Mouse (Mus musculus): ENCODE data around the gene Ssna1.
A peak's percentile ranks its signal among the peaks of the same experiment; 100 is the strongest.

Gene Ssna1

DNA sequence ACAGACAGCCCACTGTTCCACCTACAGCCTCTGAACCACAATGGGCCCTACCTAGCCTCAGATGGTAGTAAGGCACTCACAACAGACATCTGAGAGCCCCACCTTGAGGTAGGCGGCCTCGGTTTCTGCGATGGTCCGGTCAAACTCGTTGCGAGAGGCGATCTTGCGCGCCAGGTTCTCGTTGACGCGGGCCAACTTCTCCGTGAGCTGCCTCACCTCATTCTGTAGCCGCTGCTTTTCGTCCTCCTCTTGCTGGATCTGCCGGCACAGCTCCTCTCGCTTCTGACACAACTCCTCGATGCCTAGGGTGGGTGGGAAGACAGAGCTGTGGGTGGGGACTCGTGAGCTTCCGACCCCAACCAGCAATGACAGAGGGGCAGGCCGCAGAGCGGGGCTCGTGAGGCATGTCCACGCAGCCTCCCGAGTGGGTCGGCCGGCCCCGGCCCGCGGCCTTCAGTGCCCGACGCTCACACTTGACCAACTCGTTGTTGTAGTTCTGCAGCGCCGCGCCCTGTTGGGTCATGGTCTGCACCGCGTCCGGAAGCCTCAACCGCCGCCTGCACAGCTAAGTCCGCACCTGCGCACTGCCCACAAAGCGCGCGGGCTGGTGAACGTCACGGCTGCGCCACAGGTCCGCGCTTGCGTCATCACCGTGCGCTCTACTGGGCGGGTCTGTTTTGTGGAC, at the start of gene Ssna1, which contains the start of gene Anapc2:
Gene Ssna1, minus strand, starts transcription at position 612 of the 685 bp plus-strand sequence.
Gene Anapc2, plus strand, starts transcription at position 652 of the 685 bp plus-strand sequence.
- DNase-seq (ENCODE audit: low spot score in 2 of 2) = peak; percentile 90 to 98

DNA sequence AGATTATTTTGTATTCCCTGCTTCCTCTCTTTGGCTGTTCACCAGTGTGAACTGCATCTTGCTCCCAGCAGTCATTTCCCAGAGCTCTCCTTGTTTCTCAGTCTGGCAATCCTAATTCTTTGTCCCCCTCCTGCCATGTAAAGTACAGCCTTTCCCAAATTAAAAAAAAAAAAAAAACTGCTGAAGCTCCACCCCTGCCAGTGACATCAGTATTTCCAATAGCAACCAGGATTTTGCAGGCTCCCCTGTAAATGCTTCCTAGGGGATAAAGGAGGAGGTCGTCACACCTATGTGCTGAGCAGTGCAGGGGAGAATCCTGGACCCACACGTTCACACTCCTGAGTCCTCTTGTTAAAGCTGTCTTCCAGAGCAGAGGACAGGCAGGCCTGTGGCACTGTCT, 47.8 kb upstream of the Ssna1 start:
- DNase-seq (ENCODE audit: low spot score in 2 of 2) = no peak

DNA sequence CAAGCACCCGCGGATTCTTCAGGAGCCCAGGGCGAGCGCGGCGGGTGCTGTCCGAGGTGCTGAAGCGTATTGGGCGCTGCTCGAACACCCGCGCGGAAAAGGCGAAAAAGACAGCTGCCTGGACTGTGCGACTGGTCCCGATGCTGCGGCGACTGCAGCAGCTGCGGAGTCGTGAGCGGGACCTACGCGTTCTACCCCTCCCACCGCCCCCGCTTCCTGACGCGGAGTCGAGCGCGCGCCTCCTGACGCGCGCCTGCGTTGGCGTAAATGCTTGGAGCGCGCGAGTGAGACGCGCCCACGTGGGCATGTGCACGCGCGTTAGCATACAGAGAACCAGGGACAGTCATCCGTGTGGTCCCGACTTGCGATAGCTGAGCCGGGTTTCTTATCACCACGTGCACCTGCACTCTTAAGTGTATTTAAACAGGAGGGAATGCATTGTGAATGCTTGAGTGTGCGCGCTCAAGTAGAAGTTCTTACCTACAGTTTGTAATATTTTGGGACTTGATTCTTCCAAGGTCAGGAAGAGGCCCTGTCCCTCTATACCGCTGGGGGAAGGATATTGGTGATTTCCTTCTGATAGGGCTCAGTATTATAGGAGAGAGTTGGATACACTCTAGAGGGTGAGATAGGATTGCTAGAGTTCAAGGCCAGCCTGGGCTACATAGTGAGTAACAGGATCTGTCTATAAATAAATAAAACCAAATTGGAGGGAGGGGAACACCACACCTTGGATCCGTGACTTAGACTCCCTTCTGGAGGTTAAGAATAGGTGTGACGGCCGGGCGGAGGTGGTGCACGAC, 46.9 kb upstream of the Ssna1 start, which contains the start of gene Grin1:
Gene Grin1, minus strand, starts transcription at position 217 of the 803 bp plus-strand sequence.
- peak; percentile 80 to 92 for DNase-seq (ENCODE audit: low spot score in 2 of 2)

DNA sequence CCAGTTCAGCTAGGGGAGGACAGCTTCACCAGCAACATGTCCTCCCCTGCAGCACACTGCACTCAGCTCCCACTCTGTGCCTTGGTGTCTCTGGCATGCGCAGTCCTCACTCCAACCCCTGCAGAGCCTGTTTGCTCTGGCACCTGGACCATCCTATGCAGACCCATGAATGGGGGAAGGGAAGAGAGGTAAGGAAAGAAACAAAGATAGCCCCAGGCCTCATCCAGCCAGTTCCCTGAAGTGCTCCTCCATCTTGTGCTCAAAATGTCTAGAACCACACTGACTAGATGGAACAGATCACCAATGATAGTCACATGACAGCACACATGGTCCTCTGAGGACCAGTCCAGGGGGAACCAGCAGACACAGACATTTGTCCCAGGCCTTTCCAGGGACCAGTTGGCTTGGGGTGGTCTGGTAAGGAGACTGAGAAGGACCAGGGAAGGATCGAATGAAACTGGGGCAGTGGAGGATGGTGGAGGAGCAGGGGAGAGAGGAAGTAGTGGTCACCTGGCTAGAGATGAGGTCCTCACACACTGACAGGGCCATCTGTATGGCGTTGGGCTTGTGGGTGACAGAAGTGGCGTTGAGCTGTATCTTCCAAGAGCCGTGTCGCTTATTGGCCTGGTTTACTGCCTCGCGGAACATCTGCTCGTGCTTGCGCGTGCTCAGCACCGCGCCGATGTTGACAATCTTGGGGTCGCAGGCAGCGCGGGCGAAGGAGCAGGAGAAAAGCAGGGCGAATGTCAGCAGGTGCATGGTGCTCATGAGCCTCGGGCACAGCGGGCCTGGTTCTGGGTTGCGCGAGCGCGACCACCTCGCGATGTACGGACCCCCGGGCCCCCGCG, 46.1 kb upstream of the Ssna1 start:
- DNase-seq (ENCODE audit: low spot score in 2 of 2) = peak in 1 of 2 experiments; percentile 64

DNA sequence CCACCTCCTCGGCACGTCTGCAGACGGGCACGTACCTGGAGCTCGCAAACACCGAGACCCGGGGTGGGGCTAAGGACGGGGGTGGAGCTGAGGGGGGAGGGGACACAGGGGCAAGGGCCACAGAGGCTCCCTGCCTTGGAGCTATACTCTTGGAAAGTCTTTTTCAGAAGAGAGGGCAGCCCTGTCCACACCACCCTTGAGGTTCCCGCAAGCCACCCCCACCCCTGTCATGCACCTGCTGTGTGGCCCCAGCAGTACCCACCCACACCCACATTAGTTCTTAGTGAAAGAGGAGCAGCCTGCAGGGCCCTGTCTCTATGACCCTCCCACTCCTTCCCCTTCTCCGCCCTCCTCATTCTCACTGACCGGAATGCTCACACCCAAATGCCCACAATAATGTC, 39.3 kb upstream of the Ssna1 start:
- no peak for DNase-seq (ENCODE audit: low spot score in 2 of 2)

DNA sequence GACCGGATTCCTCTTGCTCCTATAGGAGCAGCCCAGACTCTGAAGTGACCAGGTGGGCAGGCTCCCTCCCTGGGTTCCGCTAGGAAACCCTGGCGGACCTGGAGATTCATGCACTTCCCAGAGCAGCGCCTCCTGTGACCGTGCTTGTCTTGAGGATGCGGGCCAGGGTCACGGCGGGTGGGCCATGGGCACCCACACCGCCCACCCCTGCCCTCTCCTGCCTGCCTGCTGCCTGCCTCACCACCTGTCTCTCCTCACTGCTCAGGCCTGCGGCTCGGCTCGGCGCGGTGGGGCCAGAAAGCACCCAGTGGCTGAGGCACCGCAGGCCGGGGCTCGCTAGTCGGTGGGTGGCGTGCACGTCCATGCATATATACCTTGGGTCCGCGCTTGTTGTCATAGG, 38.7 kb upstream of the Ssna1 start:
- no peak for DNase-seq (ENCODE audit: low spot score in 2 of 2)

DNA sequence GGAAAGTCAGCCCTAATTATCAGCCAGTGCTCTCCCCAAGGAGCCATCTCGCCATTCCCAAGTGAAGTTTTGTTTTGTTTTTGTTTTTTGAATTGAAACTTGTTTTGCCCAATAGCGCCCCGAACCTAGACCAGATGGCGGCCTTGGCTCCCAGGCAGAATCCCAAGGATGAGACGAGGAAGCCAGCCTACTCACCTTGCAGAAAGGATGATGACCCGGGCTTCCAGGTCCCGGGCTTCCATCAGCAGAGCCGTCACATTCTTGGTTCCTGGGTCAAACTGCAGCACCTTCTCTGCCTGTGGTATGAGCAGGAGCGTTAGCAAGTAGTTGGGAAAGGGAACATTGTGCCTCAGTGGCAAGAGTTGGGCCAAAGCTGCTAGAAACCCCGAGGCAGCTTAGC, 37.9 kb upstream of the Ssna1 start:
- no peak for DNase-seq (ENCODE audit: low spot score in 2 of 2)

DNA sequence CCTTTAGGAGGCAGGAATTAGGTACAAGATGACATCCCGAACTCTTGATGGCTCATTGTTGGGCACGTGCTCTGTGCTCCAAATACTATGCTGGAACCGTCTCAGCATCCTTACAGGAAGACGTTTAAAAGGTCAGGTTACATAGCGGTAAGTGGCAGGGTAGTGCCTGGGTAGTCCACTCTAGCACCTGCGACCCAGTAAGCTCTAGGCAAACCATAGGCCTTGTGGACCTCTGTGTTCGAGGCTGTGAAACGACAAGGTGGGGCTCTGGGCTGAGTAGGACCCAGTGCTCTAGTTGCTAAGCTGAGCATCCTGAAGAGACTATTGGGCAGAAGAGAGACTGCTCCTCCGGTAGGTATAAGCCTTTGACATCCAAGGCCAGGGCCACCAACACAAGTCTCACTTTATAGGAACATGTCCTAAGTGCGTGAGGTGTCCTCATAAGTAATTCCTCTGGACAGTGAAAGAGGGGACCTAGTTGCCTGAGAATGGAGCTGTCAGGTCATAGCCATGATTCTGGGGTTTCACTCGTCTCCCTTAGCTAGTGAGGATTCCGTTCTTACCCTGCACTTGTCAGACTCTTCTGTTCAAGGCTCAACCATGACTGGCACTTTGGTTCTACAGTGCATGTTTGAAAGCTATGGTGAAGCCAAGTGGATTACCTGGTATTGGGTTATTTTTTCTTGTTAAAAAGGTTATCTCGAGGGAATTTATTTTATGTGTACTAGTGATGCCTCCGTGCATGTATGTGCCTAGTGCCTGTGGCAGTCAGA, 33.5 kb upstream of the Ssna1 start:
- no peak for DNase-seq (ENCODE audit: low spot score in 2 of 2)

DNA sequence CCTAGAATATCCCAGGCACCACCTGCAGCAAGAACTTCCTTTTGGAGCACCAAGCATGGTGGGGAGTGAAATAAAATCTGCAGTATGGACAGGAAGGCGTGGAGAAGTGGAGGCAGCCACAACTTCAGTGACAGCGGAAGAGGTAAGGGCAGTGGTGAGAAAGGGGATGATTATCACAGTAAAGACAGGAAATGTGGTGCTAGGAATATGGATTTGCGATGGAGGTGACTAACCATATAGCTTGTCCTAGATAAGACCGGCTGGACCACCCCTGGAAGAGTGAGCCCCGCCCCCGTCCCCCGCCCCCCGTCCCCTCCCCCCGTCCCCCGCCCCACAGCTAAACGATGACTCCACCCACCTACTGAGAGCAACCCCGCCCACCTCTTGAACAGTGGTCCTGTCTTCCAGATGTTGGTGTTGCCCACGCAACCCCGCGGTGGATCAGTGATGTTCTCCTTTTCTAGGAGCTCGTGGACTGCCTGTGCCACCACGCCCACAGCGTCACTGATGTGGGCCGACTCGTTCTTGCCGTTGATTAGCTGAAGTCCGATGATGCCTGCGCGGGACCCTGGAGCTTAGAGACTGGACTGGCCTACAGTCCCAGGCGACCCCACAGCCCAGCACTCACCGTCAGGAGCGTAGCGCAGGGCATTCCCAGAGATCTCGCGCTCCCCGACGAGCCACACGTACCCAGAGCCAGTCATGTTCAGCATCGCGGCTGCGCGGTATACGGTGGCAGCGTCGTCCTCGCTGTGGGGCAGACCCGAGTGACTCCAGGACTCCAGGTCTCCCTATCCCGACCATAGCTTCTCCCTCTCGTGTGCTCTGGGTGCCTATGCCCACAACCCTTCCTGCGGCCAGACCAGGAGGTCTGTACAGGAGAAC, 32.7 kb upstream of the Ssna1 start:
- DNase-seq (ENCODE audit: low spot score in 2 of 2) = no peak

DNA sequence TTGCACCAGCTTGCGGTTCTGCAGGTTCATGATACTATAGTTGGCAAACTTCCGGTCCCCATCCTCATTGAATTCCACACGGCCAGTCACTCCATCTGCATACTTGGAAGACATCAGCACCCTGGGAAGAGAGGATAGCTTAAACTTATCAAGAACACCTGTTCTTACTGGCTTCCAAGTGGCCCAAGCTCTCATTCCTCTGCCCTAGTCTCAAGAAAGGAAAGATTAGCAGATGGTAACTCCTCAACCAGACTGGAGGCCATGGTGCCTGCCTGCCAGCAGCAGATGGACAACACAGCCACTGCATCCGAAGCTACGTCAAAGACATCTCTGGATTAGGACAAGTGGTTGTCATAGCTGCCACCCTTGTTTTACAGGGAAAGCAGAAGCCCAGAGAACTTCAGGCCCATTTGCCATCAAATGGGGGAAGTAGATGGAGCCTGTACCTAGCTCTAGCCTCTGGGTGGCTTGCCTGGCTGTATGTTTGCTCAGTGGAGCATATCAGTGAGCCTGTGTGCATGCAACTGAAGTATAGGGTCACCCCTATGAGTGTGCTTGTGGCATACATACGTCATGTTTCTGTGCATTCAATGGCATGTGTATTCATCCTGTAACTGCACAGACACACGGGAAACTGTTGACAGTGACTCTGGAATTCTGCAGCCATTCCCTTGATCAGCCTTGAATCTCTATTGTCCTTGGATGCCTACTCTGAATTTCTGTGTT, 31.9 kb upstream of the Ssna1 start:
- no peak for DNase-seq (ENCODE audit: low spot score in 2 of 2)

DNA sequence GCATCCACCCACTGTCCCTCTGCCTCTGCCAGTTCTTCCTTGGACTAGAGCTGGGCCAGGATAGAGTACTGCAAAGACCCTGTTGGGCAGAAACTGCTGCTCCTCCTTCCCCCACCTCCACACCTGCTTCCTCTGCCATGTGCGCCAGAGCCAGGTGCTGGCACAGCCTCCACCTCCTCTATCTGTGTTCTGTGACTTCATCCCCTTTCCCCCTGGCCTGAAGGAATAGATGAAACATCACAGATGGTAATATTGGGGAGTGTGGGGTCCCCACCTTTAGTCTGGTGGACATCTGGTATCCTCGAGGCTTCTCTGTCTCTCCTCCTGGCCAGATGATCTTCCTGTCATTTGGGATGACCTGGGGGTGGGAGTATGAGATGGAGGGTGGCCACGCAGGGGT, 31.2 kb upstream of the Ssna1 start:
- DNase-seq (ENCODE audit: low spot score in 2 of 2) = no peak

DNA sequence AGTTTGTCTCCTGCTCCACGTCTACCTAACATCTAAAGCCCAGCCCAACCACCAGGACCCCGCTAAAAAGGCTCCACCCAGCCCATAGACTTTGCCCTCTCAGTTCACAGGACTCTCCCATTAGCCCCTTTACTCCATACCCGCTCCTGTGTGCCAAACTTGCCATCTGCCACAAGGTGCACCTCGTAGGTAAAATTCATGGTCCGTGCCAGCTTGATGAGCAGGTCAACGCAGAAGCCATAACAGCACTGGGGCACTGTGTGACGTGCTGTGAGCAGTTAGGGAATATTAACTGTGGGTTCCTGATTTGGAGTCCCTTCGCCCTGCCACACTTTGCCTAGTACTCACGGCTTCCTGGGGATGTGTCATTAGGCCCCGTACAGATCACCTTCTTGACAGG, 25.8 kb upstream of the Ssna1 start:
- DNase-seq (ENCODE audit: low spot score in 2 of 2) = no peak

DNA sequence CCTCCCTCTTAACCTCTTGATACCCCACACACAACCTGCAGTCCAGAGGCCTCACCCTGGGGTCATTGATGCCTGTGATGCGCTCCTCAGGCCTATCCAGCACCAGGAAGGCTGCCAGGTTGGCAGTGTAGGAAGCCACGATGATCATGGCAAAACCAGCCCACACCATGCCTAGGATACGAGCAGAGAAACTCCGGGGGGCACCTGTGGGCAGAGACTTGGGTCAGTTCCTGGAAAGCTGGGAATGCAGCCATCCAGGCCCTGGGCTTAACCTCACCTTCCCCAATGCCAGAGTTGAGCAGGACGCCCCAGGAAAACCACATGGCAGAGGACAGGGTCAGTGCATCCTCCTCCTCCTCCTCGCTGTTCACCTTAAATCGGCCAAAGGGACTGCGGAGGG, 24.9 kb upstream of the Ssna1 start:
- DNase-seq (ENCODE audit: low spot score in 2 of 2) = no peak

DNA sequence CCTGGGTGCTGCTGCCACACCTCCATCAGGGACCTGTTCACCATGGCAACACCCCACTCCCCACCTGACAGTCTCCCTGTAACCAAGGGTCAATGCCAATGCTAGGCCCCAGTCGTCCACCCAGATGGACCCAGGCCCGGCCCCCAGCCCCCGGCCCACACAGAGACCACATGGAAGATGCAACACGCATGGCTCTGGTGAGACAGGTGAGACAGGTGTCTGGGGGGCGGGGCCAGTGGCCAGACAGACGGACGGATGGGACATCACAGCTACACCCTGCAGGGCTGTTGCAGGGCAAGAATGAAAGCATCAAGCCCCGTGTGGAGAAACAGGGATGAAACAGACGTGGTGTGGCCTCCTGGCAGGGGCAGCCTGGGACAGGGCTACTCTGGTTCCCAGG, 21.5 kb upstream of the Ssna1 start:
- no peak for DNase-seq (ENCODE audit: low spot score in 2 of 2)

DNA sequence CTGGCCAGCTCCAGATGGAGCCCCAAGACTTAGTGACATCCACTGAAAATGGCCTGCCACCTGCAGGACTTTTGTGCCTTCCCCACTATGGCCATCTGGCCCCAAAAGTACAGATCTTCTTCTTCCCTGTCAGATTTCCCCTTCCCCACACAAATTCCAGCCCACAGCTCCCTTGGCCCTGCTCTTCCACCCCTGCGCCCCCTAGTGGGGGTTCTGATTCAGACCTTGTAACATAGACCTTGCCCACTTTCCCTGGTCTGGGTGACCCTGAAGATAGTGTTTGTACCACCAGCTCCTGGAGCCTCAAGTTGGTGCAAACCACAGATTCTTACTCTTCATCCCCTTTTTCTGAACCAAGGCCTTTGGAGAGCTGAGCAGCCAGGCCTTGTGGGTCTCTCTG, 20.6 kb upstream of the Ssna1 start:
- peak in 1 of 2 experiments; percentile 64 for DNase-seq (ENCODE audit: low spot score in 2 of 2)

DNA sequence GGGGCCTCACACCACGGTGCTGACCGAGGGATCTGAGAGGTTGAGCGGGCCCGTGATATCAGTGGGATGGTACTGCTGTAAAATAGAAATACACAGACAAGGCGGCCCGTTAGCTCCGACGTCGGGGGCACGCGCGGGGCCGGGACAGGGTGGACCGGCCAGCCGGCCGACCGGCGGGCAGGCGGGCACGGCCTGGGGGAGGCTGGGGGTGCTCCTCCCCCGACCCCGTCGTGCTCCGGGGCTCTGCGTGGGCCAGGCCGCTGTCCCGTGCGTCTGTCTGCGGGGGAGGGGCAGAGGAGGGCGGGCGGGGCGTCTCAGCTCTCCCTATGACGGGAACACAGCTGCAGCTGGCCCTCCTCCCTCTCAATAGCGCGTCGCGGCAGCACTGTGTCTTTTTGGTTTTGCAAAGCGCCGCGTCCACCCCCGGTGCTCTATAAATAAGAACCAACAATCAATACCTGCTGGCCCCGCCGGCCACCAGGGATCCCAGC, 19.9 kb upstream of the Ssna1 start:
- DNase-seq (ENCODE audit: low spot score in 2 of 2) = peak in 1 of 2 experiments; percentile 57

DNA sequence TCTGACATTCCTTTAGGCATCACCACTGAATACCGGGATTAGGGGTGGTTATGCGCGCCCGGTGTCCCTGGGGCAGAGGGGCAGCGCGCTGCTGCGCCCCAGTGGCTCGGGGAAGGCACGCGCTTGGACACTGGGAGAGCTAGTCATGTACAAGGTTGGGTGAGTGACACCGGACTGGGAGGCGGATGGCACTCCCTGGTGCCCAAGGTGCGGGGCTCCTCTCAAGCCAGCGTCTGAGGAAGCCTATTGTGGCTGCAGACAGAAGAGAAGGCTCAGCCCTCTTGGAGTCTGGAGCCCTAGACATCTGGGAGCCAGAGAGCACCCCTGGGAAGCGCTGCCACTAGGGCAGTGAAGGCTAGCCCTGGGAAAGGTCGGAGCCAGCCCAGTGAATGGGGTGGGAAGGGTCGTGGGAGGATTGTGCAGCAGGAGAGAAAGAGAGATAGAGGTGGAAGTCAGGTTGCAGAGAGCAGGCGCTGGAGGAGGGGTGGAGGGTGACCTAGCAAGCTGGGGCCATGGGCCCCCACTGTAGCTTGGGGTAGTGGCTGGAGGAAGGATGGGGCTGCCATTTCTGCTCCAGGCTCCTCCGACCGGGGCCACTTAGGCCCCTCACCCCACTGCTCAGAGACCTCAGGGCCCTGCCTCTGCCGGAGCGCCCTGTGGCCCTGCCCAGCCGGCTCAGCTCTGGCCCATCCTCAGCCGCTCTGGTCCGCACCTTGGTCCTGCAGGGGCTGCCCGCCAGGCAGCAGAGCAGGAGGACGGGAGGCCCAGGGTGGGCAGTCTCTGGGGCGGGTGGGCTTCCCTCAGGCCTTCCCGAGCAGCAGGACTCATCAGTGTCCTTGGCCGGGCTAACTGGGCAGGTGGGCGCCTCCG, 19.2 kb upstream of the Ssna1 start:
- no peak for DNase-seq (ENCODE audit: low spot score in 2 of 2)

DNA sequence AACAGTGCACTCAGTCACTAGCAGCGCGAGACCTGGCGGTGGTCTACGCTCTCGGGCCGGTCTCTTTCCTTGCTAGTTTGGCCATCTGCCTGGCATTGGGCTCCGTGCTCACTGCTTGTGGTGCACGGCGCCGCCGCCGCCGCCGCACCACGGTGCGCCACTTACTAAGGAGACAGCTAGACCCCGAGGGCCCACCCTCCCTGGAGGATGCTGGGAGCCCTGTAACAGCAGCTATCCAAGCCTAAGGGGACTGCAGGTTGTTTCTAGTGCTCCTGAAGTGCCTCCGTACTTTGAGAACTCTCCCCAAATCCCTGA, 18.5 kb upstream of the Ssna1 start:
- peak in 1 of 2 experiments; percentile 53 for DNase-seq (ENCODE audit: low spot score in 2 of 2)

Measured in left cerebral cortex, adult 9 months (tissue).